Mouse (Mus musculus) heart, adult 2 months (tissue): ENCODE data around the gene Slc9a3r1.

Source experiments
- CTCF ChIP-seq: fragments of 200-600 bp; IDR thresholded peaks from 2 replicates; pipeline ENCODE4 v1.8.1; 2022; ENCODE audit warnings: antibody characterized with exemption, mild to moderate bottlenecking, moderate library complexity
- EP300 ChIP-seq: fragments of 200-500 bp; IDR thresholded peaks from 2 replicates; pipeline ENCODE4 v1.6.1; 2011; ENCODE audit warnings: low read depth, low read length, control low read depth; ENCODE audit not compliant: insufficient read depth
- POLR2A ChIP-seq: fragments of 200-500 bp; IDR thresholded peaks from 2 replicates; pipeline ENCODE4 v1.6.1; 2011; ENCODE audit warnings: mild to moderate bottlenecking, low read depth, low read length, control low read depth; ENCODE audit not compliant: insufficient read depth

- TF ChIP-seq POLR2A (no peak), CTCF (no peak), EP300 (no peak)
These were observed 60.3 kb downstream of the Slc9a3r1 start for GRCm38 (mm10) chr11:115223451-115223850.
